Mouse (Mus musculus): ENCODE results near the gene Strip2. TPM values are rescaled to one million over a fixed set of nuclear protein-coding genes. Genes with fewer than 3 reads are reported as not detected.

Strip2 gene
- polyA plus RNA-seq, 1 experiment from 2014 or later = 66.6 TPM

DNA sequence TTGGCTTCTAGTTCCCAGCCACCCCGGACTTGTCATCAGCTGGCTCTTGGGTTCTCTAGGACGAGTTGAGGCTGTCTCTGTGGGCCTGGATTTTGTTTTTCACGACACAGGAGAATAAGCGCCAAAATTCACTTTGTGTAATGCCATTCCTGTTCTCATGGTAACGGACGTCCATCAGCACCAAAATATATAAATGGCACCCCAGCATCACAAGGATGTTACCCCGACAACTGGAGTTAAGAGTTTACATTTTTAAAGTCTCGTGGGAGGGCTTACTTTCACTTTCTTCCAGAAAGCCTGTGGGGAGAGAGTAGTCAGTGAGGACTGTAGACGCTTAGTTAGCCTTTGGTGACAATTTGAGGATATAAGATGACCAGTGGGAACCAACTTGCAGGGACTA lies 85.8 kb downstream of the Strip2 start:
- Histone ChIP-seq H3K4me2 (ENCODE audit: low read depth, low read length) (no peak overlapping the region), H3K4me3 (ENCODE audit: low read length) (no peak overlapping the region), H3K9me3 (replicated peaks; ENCODE audit: control insufficient read depth, low read length) (no peaks in the 10 kb centered on the region), H3K27ac (ENCODE audit: low read length) (no peak overlapping the region), H3K4me1 (ENCODE audit: control insufficient read depth, insufficient read depth, low read length) (no peaks in the 10 kb centered on the region), H3K36me3 (ENCODE audit: control insufficient read depth, insufficient read depth) (no peaks in the 10 kb centered on the region), H3K9ac (ENCODE audit: low read length) (no peak overlapping the region), H3K27me3 (ENCODE audit: control insufficient read depth, insufficient read depth, low read length) (no peaks in the 10 kb centered on the region)
- 69% methylated on average over 9 of the region's 9 CpGs for WGBS
- ATAC-seq (replicated peaks; ENCODE audit: extremely low read depth, insufficient read depth, low FRiP score) = no peak

GRCm38 (mm10) chr6:30005851-30006250 lies 89.0 kb downstream of the Strip2 start:
- no peak overlapping the region for H3K9ac ChIP-seq (ENCODE audit: low read length)
- no peak overlapping the region for H3K27ac ChIP-seq (ENCODE audit: low read length)
- H3K4me2 ChIP-seq (ENCODE audit: low read depth, low read length) = no peak overlapping the region
- no peak overlapping the region for H3K4me3 ChIP-seq (ENCODE audit: low read length)
- ATAC-seq (replicated peaks; ENCODE audit: extremely low read depth, insufficient read depth, low FRiP score) = no peak
- no peaks in the 10 kb centered on the region for H3K36me3 ChIP-seq (ENCODE audit: control insufficient read depth, insufficient read depth)
- H3K9me3 ChIP-seq (replicated peaks; ENCODE audit: control insufficient read depth, low read length) = no peaks in the 10 kb centered on the region
- 75% methylated on average over 1 of the region's 1 CpGs for WGBS
- no peaks in the 10 kb centered on the region for H3K27me3 ChIP-seq (ENCODE audit: control insufficient read depth, insufficient read depth, low read length)
- no peaks in the 10 kb centered on the region for H3K4me1 ChIP-seq (ENCODE audit: control insufficient read depth, insufficient read depth, low read length)

DNA sequence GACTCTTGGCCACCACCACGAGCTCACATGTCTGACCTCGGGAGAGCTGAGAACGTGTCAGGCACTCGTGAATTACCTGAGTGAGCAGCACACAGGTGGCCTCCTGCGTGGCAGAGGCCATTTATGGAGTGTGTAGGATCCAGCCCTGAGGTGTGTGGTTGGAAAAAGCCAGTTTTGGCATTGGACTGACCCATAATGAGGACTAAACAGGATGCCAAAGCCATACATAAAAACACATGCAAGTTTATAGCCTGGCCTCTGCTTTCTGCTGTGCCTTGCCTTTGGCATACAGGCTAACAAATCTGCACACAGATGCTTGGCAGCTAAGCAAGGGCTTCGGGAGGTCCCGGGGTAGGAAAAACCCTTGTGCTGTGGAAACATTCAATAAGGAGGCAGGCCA lies 92.4 kb downstream of the Strip2 start:
- H3K9ac ChIP-seq (ENCODE audit: low read length) = no peak overlapping the region
- WGBS = 79% methylated on average over 7 of the region's 7 CpGs
- H3K36me3 ChIP-seq (ENCODE audit: control insufficient read depth, insufficient read depth) = no peaks in the 10 kb centered on the region
- H3K27me3 ChIP-seq (ENCODE audit: control insufficient read depth, insufficient read depth, low read length) = no peaks in the 10 kb centered on the region
- H3K4me2 ChIP-seq (ENCODE audit: low read depth, low read length) = no peak overlapping the region
- H3K9me3 ChIP-seq (replicated peaks; ENCODE audit: control insufficient read depth, low read length) = no peaks in the 10 kb centered on the region
- H3K4me1 ChIP-seq (ENCODE audit: control insufficient read depth, insufficient read depth, low read length) = no peaks in the 10 kb centered on the region
- H3K4me3 ChIP-seq (ENCODE audit: low read length) = no peak overlapping the region
- no peak overlapping the region for H3K27ac ChIP-seq (ENCODE audit: low read length)
- ATAC-seq (replicated peaks; ENCODE audit: extremely low read depth, insufficient read depth, low FRiP score) = no peak

Small RNA genes within 50 kb of the gene (microRNA-seq; reads per million reads assigned to microRNA genes)
- not detected for gene Gm23049

Other genes with a start within 250 kb of the Strip2 start
- 2.8 and 3.3 TPM in 2 replicates for gene Tspan33, start 222.8 kb upstream of the Strip2 start, polyA plus RNA-seq (2015; fragmentation: Nextera tagmentation; extraction: Ambion mirVana)
- gene Smo, start 181.5 kb upstream of the Strip2 start, polyA plus RNA-seq (2015; fragmentation: Nextera tagmentation; extraction: Ambion mirVana) = 15.8 and 16.4 TPM in 2 replicates
- 6.7 and 7.8 TPM in 2 replicates for gene Ahcyl2, start 149.0 kb upstream of the Strip2 start, polyA plus RNA-seq (2015; fragmentation: Nextera tagmentation; extraction: Ambion mirVana)
- gene Nrf1, start 131.0 kb downstream of the Strip2 start, polyA plus RNA-seq (2015; fragmentation: Nextera tagmentation; extraction: Ambion mirVana) = 33.6 and 35.0 TPM in 2 replicates

Data from heart, embryonic 16.5 days (tissue).